Mouse (Mus musculus): ENCODE data around the gene Slc45a1. TPM values are rescaled to one million over a fixed set of nuclear protein-coding genes. Genes with fewer than 3 reads are reported as not detected.

Gene Slc45a1
- not detected for polyA plus RNA-seq (2014; fragmentation: Illumina TruSeq; extraction: RNeasy Lipid Tissue Mini Kit (QIAGEN cat#74804); ENCODE audit: insufficient read depth, low read depth, low replicate concordance)

GRCm38 (mm10) chr4:150651390-150652277, at the start of gene Slc45a1:
TSS of gene Slc45a1 (minus strand) at chr4:150652174.

Other genes starting within 250 kb of the Slc45a1 start
- 58.7 TPM for gene Errfi1, start 201.7 kb upstream of the Slc45a1 start, polyA plus RNA-seq (2014; fragmentation: Illumina TruSeq; extraction: RNeasy Lipid Tissue Mini Kit (QIAGEN cat#74804); ENCODE audit: insufficient read depth, low read depth, low replicate concordance)

All from lung, adult 10 weeks (tissue).